Mouse (Mus musculus) heart, postnatal 0 days (tissue): Measurements from ENCODE around the gene Cited2.

ENCODE experiments used
- CTCF ChIP-seq: IDR thresholded peaks from 2 replicates; pipeline ENCODE4 v1.5.1; 2016; ENCODE audit warnings: antibody characterized with exemption, control low read depth, low read depth
- EP300 ChIP-seq: IDR thresholded peaks from 2 replicates; pipeline ENCODE4 v1.6.1; 2016; ENCODE audit warnings: antibody characterized with exemption, low read depth

- no peak for TF ChIP-seq EP300
- no peak for TF ChIP-seq CTCF
Measured at GRCm38 (mm10) chr10:17674454-17674853, 48.6 kb upstream of the Cited2 start.
